Mouse (Mus musculus) forebrain, embryonic 16.5 days (tissue): ENCODE results near the gene Akap12. TPM values are rescaled to one million over a fixed set of nuclear protein-coding genes. Genes with fewer than 3 reads are reported as not detected.

Experiments
- ATAC-seq: fragments of 200-750 bp; cut with Nextera tagmentation; 2 replicates; pipeline ENCODE4 v1.8.0; 2017; ENCODE audit warnings: mild to moderate bottlenecking, moderate library complexity
- H3K27ac ChIP-seq: fragments of 300-500 bp; sonication (generic); 2 replicates; pipeline ENCODE4 v1.5.1; 2014; ENCODE audit warnings: low read length, control low read depth
- H3K27me3 ChIP-seq: fragments of 300-500 bp; sonication (generic); replicated peaks from 2 replicates; pipeline ENCODE4 v1.6.1; 2014; ENCODE audit warnings: low read length; ENCODE audit not compliant: control insufficient read depth, insufficient read depth
- H3K36me3 ChIP-seq: fragments of 300-500 bp; sonication (generic); 2 replicates; pipeline ENCODE4 v1.6.1; 2014; ENCODE audit not compliant: control insufficient read depth, insufficient read depth
- H3K4me1 ChIP-seq: fragments of 300-500 bp; sonication (generic); replicated peaks from 2 replicates; pipeline ENCODE4 v1.6.1; 2014; ENCODE audit warnings: low read length; ENCODE audit not compliant: control insufficient read depth, insufficient read depth
- H3K4me2 ChIP-seq: fragments of 300-500 bp; sonication (generic); 2 replicates; pipeline ENCODE4 v1.6.1; 2014; ENCODE audit warnings: mild to moderate bottlenecking, low read length, control low read depth
- H3K4me3 ChIP-seq: fragments of 300-500 bp; sonication (generic); replicated peaks from 2 replicates; pipeline ENCODE4 v1.5.1; 2014; ENCODE audit warnings: mild to moderate bottlenecking, low read length, control low read depth
- H3K9ac ChIP-seq: fragments of 300-500 bp; sonication (generic); replicated peaks from 2 replicates; pipeline ENCODE4 v1.6.1; 2014; ENCODE audit warnings: low read depth, low read length, control low read depth
- H3K9me3 ChIP-seq: fragments of 300-500 bp; sonication (generic); 2 replicates; pipeline ENCODE4 v1.6.1; 2016; ENCODE audit warnings: low read length; ENCODE audit not compliant: control insufficient read depth
- WGBS: fragments of 180-500 bp; shearing (Covaris S2); extraction: QIAGEN DNeasy Blood & Tissue Kit; methylation state at CpG from one replicate; pipeline ENCODE4 v1.1.7; 2014; 5-methylcytosine and 5-hydroxymethylcytosine counted together
- polyA plus RNA-seq: library from polyadenylated mRNA; unstranded; fragments of >200 nt; fragmentation: Nextera tagmentation; extraction: Ambion mirVana; gene quantifications from 2 replicates; pipeline ENCODE4 v1.2.1, GENCODE M21; 2015

Akap12 gene
- polyA plus RNA-seq, 1 experiment from 2014 or later: 25.7 TPM

DNA sequence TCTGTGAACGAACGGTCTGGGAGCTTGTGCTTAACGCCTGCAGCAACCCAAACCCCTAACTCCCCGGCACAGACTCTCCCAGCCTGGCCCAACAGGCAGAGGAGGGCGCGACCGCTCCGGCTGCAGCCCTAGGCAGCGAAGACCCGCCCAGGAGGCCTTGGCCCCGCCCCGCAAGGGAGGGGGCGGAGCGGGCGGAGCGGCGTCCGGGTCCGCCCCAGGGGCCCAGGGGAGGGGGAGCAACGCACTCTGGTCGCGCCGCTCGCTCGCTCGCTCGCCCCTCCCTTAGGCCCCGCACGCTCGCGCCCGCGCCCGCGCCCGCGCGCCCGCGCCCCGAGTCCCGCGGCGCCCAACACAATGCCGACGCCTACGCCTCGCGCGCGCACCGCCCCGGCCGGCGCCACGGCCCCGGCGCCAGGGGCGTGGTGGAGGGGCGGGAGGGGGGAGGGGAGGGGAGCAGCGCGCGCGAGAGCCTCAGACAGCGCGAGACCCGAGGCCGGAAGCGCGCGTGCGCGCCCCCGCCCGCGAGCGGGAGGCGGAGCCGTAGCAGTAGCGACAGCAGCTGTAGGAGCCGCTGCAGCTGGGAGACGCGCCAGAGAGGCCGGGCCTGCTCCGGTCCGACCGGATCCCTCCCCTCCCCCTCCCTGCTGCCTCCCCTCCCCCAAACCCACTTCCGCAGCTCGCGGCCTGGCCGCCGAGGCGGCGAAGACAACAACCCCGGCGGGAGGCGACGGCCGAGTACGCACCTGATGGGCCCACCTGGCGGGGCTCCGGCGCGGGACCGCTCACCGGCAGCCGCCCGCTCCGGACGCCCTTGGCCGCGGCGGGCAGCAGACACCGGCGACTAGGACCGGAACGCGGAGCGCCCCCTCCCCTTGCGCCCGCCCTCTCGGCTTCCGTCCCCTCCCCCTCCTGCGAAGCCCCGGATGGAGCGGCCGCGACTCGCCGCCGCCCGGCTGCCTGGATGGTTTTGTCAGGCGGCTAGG lies 120.7 kb downstream of the Akap12 start:
- Histone ChIP-seq H3K4me1 (peaks cover 38% of the 10 kb centered on the region), H3K4me3 (peak overlapping the region; percentile 95), H3K27ac (peak overlapping the region; percentile 100), H3K4me2 (peak overlapping the region; percentile 95), H3K9ac (peak overlapping the region; percentile 99), H3K27me3 (no peaks in the 10 kb centered on the region), H3K9me3 (no peaks in the 10 kb centered on the region), H3K36me3 (no peaks in the 10 kb centered on the region)
- under 1% methylated on average over 61 of the region's 133 CpGs for WGBS
- ATAC-seq: peak; percentile 92

DNA sequence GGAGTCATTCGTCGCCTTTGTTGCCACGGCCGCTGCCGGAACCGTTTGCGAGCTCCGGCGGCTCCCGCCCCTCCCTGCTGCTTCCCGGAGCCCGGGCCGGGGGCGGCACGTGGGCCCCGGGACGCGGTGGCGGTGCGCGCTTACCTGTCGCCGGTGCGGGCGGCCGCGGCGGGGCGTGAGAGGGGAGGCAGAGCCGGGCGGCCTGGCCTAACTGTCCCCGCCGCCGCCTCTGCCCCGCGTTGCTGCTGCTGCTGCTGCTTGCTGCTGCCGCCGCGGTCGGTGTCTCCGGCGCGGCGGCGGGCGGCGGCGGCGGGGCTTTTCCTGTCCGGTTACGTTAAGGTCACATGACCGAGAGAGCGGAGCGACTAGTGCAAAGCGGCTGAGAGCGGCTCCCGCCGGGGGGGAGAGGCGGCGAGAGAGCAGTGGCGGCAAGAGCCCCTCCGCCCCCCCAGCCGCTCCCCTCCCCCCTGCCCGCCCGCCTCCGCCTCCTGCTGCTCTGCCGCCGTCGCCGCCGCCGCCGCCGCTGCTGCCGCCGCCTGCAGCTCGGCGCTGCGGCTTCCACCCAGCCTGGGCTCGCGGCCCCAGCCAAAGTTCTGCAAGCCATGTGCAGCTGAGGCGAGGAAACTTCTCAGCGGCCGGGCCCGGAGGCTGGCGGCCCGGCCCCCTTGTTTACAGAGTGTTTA lies 121.7 kb downstream of the Akap12 start, which contains the start of gene Zbtb2:
Gene Zbtb2, minus strand, starts transcription at position 408 of the 683 bp plus-strand sequence.
- under 1% methylated on average over 63 of the region's 87 CpGs for WGBS
- peaks cover 38% of the 10 kb centered on the region for H3K4me1 ChIP-seq
- peak within 1 kb of the TSS; percentile 100 for H3K27ac ChIP-seq
- peak within 1 kb of the TSS; percentile 99 for H3K9ac ChIP-seq
- peak; percentile 4 for ATAC-seq
- H3K36me3 ChIP-seq: no peaks in the 10 kb centered on the region
- H3K27me3 ChIP-seq: no peaks in the 10 kb centered on the region
- peak within 1 kb of the TSS; percentile 95 for H3K4me3 ChIP-seq
- H3K4me2 ChIP-seq: peak within 1 kb of the TSS; percentile 95
- no peaks in the 10 kb centered on the region for H3K9me3 ChIP-seq

DNA sequence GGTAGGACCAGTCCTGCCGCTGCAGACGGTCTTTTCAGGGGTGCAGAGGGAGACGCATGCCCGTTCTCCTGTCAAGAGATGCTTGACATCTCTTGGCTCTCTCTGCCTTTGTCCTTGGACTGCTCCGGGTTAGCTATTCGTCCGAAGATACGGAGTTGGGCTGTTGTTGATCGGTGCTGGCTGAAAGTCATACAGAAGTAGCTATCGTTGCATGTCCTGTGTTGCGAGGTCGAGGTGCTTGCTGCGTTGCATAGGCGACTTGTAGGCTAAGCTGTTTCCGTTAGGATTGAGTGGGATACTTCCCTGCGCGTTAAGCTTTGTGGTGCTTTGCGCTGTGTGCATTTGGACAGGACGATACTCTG lies 122.2 kb downstream of the Akap12 start:
- ATAC-seq: no peak

DNA sequence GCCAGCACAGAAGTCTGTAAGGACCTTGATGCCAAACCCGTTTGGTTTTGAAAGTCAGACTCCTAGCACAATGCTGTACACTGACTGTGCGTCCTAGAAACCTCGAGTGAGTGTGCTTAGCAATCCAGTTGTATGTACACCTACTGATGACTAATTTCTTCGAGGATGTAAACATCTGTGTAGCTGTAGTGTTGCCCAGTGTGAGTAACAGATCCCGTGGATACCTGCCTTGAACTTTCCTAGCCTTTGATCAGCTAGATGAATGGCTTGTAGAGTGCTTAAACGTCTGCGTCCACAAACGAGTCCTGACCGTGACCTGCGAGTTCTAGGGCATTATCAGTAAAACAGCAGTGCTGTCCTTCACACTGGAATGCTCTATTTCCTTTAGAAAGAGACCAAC lies 122.9 kb downstream of the Akap12 start:
- 26% methylated on average over 10 of the region's 10 CpGs for WGBS
- peak overlapping the region; percentile 99 for H3K9ac ChIP-seq
- H3K27ac ChIP-seq: no peak overlapping the region
- no peaks in the 10 kb centered on the region for H3K27me3 ChIP-seq
- peak overlapping the region; percentile 95 for H3K4me2 ChIP-seq
- H3K36me3 ChIP-seq: no peaks in the 10 kb centered on the region
- no peaks in the 10 kb centered on the region for H3K9me3 ChIP-seq
- peak overlapping the region; percentile 95 for H3K4me3 ChIP-seq
- peaks cover 38% of the 10 kb centered on the region for H3K4me1 ChIP-seq
- ATAC-seq: no peak

More for the DNA sequence above, 122.2 kb downstream of the Akap12 start:
- Histone ChIP-seq H3K4me2 (peak overlapping the region; percentile 95), H3K9ac (peak overlapping the region; percentile 99), H3K4me3 (peak overlapping the region; percentile 95), H3K27me3 (no peaks in the 10 kb centered on the region), H3K36me3 (no peaks in the 10 kb centered on the region), H3K9me3 (no peaks in the 10 kb centered on the region), H3K27ac (peak overlapping the region; percentile 100), H3K4me1 (peaks cover 38% of the 10 kb centered on the region)
- under 1% methylated on average over 19 of the region's 19 CpGs for WGBS

DNA sequence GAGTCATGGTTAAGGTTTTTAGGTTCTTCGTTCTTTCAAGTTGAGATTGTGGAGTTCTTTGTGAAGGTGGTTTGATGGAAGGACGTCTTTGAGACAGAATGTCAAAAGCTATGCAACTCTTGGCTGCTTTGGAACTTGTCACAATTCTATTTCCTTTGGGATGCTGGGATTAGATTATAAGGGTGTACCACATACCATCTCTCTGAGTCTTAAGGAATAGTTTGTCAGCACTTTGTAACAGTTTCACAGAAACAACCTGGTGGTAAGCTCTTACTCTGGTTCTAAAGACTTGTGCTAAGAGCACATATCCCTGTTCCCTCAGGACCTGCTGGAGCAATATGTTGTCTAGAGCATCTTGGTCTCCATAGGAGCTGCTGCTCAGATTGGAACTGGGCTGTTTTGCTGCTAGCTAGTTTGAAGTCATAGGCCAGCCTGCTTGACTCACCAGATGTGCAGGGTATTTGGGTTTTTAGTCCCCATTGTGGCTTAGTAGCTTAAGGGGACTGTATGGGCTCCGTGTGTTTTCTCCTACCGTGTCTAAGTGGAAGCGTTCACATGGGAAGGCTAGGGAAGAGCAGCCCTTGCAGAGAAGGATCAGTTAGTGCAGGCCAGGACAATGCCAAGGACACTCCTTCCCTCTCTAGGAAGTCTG lies 123.4 kb downstream of the Akap12 start:
- Histone ChIP-seq H3K4me1 (peaks cover 38% of the 10 kb centered on the region), H3K27ac (no peak overlapping the region), H3K36me3 (no peaks in the 10 kb centered on the region), H3K4me3 (peak overlapping the region; percentile 95), H3K9me3 (no peaks in the 10 kb centered on the region), H3K4me2 (peak overlapping the region; percentile 95), H3K27me3 (no peaks in the 10 kb centered on the region), H3K9ac (peak overlapping the region; percentile 22; the same call in 1 of the 2 replicates)
- ATAC-seq: no peak
- 62% methylated on average over 5 of the region's 5 CpGs for WGBS

DNA sequence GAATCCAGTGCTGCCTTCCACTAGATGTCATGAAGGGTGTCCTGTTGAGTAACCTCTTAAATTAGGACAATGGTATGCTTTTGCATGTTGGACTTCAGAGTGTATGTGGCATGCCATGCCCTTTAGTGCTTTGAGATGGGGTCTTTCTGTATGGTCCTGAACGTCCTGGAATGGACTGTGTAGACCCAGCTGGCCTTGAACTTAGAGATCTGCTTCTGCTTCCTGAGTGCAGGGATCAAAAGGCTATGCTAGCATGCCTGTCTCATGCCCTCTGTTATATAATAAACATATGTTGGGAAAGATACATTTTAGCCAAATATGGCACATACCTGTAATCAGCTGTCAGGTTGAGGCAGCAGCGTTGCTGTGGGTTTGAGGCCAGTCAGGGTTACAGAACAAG lies 124.4 kb downstream of the Akap12 start:
- Histone ChIP-seq H3K9ac (no peak overlapping the region), H3K27me3 (no peaks in the 10 kb centered on the region), H3K36me3 (no peaks in the 10 kb centered on the region), H3K4me1 (peaks cover 38% of the 10 kb centered on the region), H3K4me3 (no peak overlapping the region), H3K4me2 (0 out of 2 replicates have a peak overlapping the region, but pooled peaks have one; percentile 21), H3K27ac (no peak overlapping the region), H3K9me3 (no peaks in the 10 kb centered on the region)
- WGBS: 75% methylated on average over 2 of the region's 2 CpGs
- no peak for ATAC-seq

DNA sequence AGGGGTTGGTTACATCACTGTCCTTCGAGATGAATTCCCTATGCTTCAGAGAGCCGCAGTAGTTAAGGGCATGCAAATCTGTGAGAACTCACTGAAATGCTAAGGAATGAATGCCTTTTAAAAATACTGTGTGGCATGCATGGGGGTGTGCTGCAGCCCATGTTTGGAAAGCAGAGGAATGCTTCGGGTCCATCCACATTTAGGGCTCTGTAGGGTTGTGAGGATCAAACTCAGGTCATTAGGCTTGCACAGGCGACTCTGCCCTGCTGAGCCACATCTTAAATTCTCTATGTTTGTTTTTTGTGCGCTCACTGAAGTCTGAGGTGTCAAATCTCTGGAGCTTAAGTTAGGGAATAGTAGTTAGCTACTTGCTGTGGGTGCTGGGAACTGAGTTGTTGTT lies 124.9 kb downstream of the Akap12 start:
- Histone ChIP-seq H3K27ac (no peak overlapping the region), H3K4me2 (no peak overlapping the region), H3K9ac (no peak overlapping the region), H3K36me3 (no peaks in the 10 kb centered on the region), H3K4me3 (no peak overlapping the region), H3K4me1 (peaks cover 33% of the 10 kb centered on the region), H3K27me3 (no peaks in the 10 kb centered on the region), H3K9me3 (no peaks in the 10 kb centered on the region)
- WGBS: 70% methylated on average over 5 of the region's 5 CpGs
- ATAC-seq: no peak

DNA sequence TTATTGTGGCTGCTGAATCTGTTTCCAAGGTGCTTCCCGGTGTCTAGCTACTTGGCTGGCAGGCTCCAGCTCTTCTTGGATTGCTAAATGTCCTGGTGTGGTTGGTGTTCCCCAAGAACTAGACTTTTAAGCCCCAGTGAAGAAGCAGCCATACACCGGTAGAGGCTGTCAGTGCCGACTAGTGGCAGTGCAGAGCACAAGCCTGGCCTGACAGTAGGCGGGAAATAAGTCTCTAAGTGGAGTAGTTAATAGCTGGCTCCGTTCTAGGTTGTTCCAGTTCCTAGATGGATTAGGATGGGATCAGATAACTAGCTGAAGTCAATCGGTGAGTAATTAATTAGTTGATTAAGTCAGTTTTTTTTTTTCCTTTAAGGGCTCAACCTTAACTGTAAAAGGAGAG lies 125.7 kb downstream of the Akap12 start:
- Histone ChIP-seq H3K27me3 (no peaks in the 10 kb centered on the region), H3K4me3 (no peak overlapping the region), H3K9ac (no peak overlapping the region), H3K9me3 (no peaks in the 10 kb centered on the region), H3K36me3 (no peaks in the 10 kb centered on the region), H3K4me2 (peak overlapping the region; percentile 5; the same call in 1 of the 2 replicates), H3K27ac (no peak overlapping the region), H3K4me1 (peaks cover 33% of the 10 kb centered on the region)
- no peak for ATAC-seq
- WGBS: 49% methylated on average over 6 of the region's 6 CpGs

DNA sequence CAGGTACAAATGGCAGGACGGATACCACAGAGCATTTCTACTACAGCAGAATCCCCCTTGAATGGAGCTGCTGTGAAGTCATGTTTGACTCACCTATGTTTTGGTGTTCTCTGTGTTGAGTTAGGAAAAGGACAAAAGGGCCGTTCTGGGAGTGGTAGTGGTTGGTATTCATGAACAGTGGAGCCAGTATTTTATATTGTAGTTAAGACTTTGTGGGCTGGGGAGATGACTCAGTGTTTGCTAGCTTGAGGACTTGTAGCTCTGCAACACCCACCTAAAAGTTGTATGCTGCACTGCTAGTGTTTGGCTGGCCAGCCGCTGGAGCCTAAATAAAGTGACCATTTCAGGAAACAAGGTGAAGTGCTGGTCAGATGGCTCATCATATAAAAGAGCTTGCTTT lies 129.1 kb downstream of the Akap12 start:
- 94% methylated on average over 3 of the region's 3 CpGs for WGBS
- Histone ChIP-seq H3K4me2 (no peak overlapping the region), H3K9ac (no peak overlapping the region), H3K9me3 (no peaks in the 10 kb centered on the region), H3K4me3 (no peak overlapping the region), H3K27ac (no peak overlapping the region), H3K36me3 (no peaks in the 10 kb centered on the region), H3K4me1 (peaks cover 18% of the 10 kb centered on the region), H3K27me3 (no peaks in the 10 kb centered on the region)
- ATAC-seq: no peak
